Comparison of ENCODE assay signal across 13 mouse cellular contexts in genomic region chr13:104640694-104641454, GRCm38 (mm10).
DNase-seq lines count a peak whose midpoint lies in the region; ATAC-seq and TF ChIP-seq lines count a peak whose summit lies in the region.
"Had no signal": no experiment of that assay in that cellular context is flagged by ENCODE, and none has a peak within 500 bp of the region (broad histone marks: within the 10 kb centered on the region; RNA-seq: fewer than 3 reads in every experiment).

No protein-coding gene starts in this region.

- peaks cover 18% of the 10 kb centered on the region for H3K4me1 ChIP-seq in heart, embryonic 16.5 days (ENCODE audit: control insufficient read depth, insufficient read depth, low read length)
- H3K4me1 ChIP-seq in intestine, postnatal 0 days (replicated peaks; ENCODE audit: control insufficient read depth, insufficient read depth, low read length) = peaks cover 5% of the 10 kb centered on the region; the same call in 1 of the 2 replicates

- no peaks in the 10 kb centered on the region for H3K27me3 ChIP-seq in heart, embryonic 16.5 days (ENCODE audit: control insufficient read depth, insufficient read depth, low read length)
- H3K27me3 ChIP-seq in intestine, postnatal 0 days (replicated peaks; ENCODE audit: control insufficient read depth, insufficient read depth, low read length) = no peaks in the 10 kb centered on the region

- H3K36me3 ChIP-seq in heart, embryonic 16.5 days (ENCODE audit: control insufficient read depth, insufficient read depth) = no peaks in the 10 kb centered on the region
- no peaks in the 10 kb centered on the region for H3K36me3 ChIP-seq in intestine, postnatal 0 days (ENCODE audit: control insufficient read depth, insufficient read depth)

- H3K9me3 ChIP-seq in heart, embryonic 16.5 days (replicated peaks; ENCODE audit: control insufficient read depth, low read length) = no peaks in the 10 kb centered on the region
- H3K9me3 ChIP-seq in intestine, postnatal 0 days (ENCODE audit: control insufficient read depth) = no peaks in the 10 kb centered on the region

- H3K9ac ChIP-seq in heart, embryonic 16.5 days (ENCODE audit: low read length) = peak overlapping the region; percentile 31; the same call in 1 of the 2 replicates
- H3K9ac ChIP-seq in intestine, postnatal 0 days (ENCODE audit: low read depth, low read length) = no peak overlapping the region

- no peak for DNase-seq in heart, adult 18-20 months
- DNase-seq in kidney, postnatal 14 days = peak; percentile 82
- no peak for DNase-seq in left cerebral cortex, adult 11 months (ENCODE audit: low spot score)
- no peak for DNase-seq in testis, postnatal 10 days (ENCODE audit: low spot score)
- DNase-seq: adrenal gland, adult 2 months; retina, postnatal 1 day; thymus, postnatal 4 days had no signal

- 40% methylated on average over 5 of the region's 5 CpGs for WGBS in heart, embryonic 16.5 days
- WGBS in intestine, postnatal 0 days = 41% methylated on average over 5 of the region's 5 CpGs

- H3K4me2 ChIP-seq in heart, embryonic 16.5 days (ENCODE audit: low read depth, low read length) = no peak overlapping the region
- no peak overlapping the region for H3K4me2 ChIP-seq in intestine, postnatal 0 days (replicated peaks; ENCODE audit: low read depth)

- H3K27ac ChIP-seq in heart, embryonic 16.5 days (ENCODE audit: low read length) = peak overlapping the region; percentile 53
- H3K27ac ChIP-seq in intestine, postnatal 0 days (ENCODE audit: low read depth, low read length) = peak overlapping the region; percentile 60
- H3K27ac ChIP-seq: hindbrain, postnatal 0 days had no signal

- H3K4me3 ChIP-seq in heart, embryonic 16.5 days (ENCODE audit: low read length) = no peak overlapping the region
- H3K4me3 ChIP-seq in intestine, postnatal 0 days (ENCODE audit: low read depth, low read length) = no peak overlapping the region

- ATAC-seq in heart, embryonic 16.5 days (replicated peaks; ENCODE audit: extremely low read depth, insufficient read depth, low FRiP score) = no peak
- ATAC-seq in intestine, postnatal 0 days = peak; percentile 62
- 0 out of 2 replicates have a peak, but pooled peaks have one; percentile 45 for ATAC-seq in megakaryocyte, adult 5-6 weeks (ENCODE audit: poor library complexity, severe bottlenecking)
- ATAC-seq in inflammation-experienced regulatory T-cells, adult 6 months = no peak
- ATAC-seq: CD4-positive, CD25-positive, alpha-beta regulatory T cell, adult 4 months; hindbrain, postnatal 0 days had no signal

- TF ChIP-seq CTCF in intestine, postnatal 0 days (IDR thresholded peaks at IDR 0.05; ENCODE audit: low read depth) = no peak

Comparison
In these comparisons a context has a peak if more than half of its experiments do, and no peak if none do; other contexts are left out.
1. ATAC-seq: peak in intestine, postnatal 0 days (single experiment) and megakaryocyte, adult 5-6 weeks (single experiment); none in heart, embryonic 16.5 days (single experiment) and inflammation-experienced regulatory T-cells, adult 6 months (single experiment).